Mouse (Mus musculus): Measurements from ENCODE around the gene Gpr152. TPM values are rescaled to one million over a fixed set of nuclear protein-coding genes. Genes with fewer than 3 reads are reported as not detected.

Gpr152 gene
- total RNA-seq, 2 experiments from 2014 or later = not detected

DNA sequence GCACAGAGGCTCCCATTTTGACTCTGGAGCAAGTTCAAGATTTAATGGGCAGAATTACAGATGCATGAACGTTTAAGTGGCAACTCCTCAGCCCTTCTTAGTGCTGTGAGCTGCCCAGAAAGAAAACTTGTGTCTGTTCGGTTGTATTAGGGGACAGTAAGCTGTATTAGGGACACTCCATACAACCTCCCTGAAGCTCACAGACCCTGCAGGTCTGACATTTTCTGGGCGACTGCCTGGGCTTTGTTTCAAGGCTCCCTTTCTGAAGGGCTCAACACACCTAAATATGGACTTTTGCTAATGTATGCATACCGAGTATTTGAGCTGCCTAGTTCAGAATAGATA is 23.9 kb downstream of the Gpr152 start:
- intact Hi-C loops (cut with DNase I) = loop anchor here (2.0 to 5.0 kb wide), 2 partner anchors 15 to 34 kb away; partner anchors contain the start of gene Coro1b
- no peak for DNase-seq

DNA sequence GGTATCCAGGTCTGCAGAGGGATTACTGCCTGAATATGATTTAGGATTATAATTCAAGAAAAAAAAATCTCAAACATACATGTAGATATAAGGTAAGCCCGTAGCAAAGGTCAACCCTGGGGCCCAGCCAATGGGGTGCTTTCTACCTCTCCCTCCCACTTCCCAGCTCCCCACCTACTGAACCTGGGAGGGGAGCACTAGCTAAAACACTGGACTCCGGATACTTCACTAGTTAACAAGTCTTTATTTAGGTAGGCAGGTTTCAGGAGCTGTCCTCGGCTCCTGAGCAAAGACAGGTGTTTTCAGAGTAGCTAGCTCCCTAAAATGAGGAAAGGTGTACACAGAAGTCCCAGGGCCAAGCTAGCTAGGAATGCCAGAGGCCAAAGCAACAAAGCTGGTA is 24.5 kb downstream of the Gpr152 start:
- intact Hi-C loops (cut with DNase I) = loop anchor here (5.0 kb wide), 1 partner anchor 33 kb away; no protein-coding TSS in a partner anchor

DNA sequence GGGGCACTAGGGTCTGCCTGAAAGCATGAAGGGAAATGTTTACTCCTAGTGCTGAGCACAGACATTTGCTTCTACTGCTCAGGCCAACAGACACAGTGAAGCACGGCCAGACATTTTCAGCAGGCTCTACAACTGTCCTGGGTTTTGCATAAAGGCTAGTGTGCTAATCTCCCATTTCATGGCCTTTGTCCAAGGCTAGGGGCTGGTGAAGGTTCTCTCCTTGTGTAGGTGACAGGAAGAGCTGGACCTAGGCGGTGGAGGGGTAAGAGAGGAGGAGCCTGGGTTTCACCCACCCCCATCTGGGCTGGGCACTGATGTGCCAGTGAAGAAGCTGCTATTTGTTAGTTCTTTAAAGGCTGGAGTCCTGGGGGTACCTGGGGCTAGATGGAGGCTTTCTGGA is 25.1 kb downstream of the Gpr152 start:
- intact Hi-C loops (cut with DNase I) = loop anchor here (5.0 kb wide), 1 partner anchor 33 kb away; no protein-coding TSS in a partner anchor
- DNase-seq = no peak

More for the DNA sequence above, 24.5 kb downstream of the Gpr152 start:
- no peak for DNase-seq

DNA sequence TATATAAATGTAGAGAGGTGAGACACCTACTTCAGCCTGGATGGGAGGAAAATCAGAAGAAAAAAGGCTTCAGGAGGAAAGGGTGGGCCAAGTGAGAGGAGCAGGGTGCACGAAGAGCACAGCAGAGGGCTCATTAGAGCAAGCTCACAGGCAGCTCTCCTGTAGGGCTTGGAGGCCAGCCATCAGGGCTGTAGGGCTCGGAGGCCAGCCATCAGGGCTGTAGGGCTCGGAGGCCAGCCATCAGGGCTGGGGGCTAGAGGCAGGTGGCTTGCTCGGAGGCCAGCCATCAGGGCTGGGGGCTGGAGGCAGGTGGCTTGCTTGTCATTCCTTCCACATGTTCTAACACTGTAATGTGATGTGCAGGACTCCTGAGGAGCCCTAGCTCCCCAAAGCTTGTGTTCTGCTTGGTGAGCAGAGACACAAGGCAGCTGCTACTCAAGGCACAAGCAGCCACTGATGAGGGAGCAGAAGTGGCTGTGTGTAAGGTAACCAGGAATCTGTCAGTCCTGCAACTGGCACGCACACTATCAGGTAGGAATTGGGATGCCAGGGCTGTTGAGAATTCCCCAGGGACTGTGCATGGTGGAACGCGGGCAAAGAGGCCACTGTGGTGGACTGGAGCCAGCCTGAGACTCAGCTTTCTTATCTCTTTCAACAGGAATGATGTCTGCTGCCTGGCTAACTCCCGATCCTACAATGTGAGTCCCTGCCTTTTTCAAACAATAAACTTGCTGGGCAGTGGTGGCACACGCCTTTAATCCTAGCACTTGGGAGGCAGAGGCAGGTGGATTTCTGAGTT is 27.3 kb downstream of the Gpr152 start:
- intact Hi-C loops (cut with DNase I) = no loop called here
- peak in 1 of 2 experiments; percentile 57 for DNase-seq

DNA sequence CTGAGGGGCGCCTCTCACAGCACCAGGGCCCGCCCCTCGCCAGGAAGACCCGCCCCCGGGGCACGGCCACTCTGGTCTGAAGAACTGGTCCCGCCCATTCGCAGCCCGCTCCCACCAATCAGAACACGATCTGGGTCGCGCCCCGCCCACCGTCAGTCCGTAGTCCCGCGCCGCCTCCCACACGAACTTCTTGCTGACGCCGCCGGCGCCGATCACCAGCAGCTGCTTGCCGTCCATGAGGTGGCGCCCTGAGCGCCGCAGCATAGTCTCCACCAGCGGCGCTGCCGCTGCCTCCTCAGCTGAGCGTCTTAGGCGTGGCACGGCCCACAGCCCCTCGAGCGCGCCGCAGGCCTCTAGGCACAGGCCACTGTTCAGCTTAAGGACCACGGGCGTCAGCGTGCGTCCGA is 29.8 kb downstream of the Gpr152 start:
- intact Hi-C loops (cut with DNase I) = no loop called here
- DNase-seq = peak; percentile 99 to 100

DNA sequence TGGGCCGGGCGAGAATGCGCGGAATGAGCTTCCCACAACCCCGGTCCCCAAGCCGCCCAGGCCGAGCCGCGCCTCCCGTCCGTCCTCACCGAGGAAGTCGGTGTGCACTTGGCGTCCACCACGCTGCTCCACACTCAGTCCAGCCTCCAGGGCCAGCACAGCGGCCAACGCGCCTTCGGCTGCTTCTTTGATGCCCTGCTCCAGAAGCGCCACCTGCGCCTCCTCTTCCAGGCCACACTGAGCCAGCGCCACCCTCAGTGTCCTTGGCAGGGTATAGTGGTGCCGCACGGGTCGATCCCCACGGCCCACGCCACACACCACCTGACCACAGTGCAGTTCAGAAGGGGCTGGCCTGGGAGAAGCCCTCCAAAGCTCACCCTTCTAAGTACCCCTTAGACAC is 30.2 kb downstream of the Gpr152 start:
- intact Hi-C loops (cut with DNase I) = loop anchor here (5.0 kb wide), 1 partner anchor 57 kb away; no protein-coding TSS in a partner anchor
- no peak for DNase-seq

DNA sequence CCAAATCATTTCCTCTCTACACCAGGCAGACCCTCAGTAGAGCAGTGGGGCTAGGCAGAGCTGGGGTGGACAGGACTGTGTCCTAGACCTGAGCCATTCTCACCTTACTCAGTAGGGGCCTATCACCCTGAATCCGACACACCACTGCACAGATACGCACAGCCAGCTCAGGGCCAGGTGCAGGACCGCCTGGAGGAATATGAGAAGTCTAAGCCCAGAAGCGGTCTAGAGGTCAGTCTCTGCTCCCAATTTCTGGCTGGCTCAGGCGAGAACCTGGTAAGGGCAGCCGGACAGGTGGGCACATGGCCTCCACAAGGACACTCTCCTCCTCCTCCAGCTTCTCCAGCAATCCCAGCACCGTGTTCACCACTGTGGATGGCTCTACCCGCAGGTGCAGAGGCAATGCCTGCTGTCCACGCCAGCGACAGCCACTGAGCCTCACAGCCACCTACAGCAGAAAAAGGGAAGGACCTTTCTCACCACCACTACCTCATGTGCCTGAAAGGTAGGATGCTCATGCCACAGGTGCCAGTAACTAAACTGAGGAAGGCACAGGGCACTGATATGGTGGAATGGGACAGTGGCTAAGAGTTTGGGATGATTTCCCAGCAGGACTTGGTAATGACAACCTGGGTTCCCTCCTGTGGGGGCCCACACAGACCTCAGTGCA is 31.3 kb downstream of the Gpr152 start:
- intact Hi-C loops (cut with DNase I) = loop anchor here (1.0 to 5.0 kb wide), 2 partner anchors 17 to 56 kb away; no protein-coding TSS in a partner anchor

DNA sequence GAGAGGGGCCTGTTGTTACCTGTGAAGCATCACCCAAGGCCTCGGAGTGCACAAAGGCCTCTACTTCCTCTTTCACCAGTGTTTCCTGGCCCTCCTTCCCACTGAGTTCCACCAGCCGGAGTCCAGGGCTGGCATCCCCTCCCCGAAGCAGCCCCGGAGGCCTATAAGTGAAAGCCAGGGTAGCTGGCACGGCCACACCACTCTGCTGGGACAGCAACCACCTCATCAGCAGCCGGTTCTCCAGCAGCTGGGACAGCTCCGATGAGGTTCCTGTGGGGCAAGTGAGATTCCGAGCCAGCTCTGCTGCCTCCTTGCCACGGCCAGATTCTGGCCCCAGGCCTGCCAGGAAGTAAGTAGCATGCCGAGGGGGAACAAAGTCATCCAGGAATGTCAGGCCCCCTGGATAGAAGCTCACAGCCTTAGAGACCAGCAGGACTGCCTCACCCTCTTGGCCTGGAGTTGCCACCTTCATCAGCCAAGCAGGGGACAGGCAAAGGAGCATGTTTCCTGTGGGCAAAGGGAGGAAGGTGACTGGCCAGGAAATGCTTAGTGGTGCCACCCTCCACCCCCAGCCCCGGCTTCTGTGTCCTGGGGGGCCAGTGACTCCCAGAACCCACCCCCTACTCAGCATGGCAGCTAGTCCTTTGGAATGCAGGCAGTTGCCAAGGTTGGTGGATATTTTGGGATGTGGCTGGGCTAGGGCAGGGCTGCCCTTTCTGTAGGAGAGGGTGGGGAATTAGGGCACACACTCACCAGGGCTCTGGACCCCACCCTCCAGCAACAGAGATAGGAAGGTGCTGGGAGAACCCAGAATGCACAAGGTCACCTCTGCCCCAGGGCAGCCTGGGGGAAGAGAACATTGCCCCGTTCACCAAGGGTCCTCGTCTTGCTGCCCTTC is 32.1 kb downstream of the Gpr152 start:
- DNase-seq = peak in 1 of 2 experiments; percentile 66
- intact Hi-C loops (cut with DNase I) = loop anchor here (1.0 to 5.0 kb wide), 2 partner anchors 17 to 56 kb away; no protein-coding TSS in a partner anchor

More for the DNA sequence above, 31.3 kb downstream of the Gpr152 start:
- no peak for DNase-seq

DNA sequence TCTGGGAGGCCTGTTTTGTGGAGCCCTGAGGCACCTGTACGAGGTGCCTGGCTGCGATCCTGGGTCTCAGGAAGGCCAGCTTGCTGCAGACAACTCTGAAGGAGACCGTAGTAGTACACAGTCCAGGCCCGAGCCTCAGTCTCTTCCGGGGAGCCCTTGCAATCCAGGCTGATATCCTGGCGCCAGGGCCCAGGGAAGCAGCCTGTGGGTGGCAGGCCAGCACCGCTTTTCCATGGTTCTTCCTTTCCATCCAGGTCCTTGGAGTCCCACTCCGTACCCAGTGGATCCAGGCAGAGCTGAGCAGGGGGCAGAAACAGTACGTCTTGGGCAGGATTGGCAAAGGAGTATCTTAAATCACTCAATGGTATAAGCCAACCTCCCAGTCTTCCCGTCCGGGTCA is 33.3 kb downstream of the Gpr152 start:
- intact Hi-C loops (cut with DNase I) = loop anchor here (5.0 kb wide), 1 partner anchor 54 kb away; no protein-coding TSS in a partner anchor
- no peak for DNase-seq

DNA sequence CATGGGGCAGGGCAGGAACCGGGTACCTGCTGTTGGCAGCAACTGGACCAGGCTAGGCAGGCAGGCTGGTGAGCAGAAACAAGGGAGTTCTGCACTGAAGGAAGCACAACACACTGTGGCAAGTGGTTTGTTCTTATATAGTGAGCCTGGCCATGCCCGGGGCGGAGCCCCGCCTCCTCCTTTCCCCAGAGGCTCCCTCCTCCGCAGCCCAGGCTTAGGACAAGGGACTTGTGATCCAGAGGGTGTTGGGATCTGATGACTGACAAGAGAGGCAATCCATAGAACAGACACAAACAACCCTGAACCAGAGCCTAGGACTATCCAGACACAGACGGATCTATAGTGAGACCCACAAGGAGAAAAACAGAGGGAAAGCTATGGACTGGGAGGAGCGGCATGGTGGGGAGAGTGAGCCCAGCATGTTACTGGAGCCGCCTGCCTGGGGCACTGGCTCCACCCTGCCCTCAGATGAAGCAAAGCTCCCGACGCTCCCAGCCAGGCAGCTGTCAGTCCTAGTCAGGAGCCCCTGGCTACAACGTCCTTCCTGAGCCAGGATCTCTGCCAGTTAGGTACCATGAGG is 35.9 kb downstream of the Gpr152 start, which contains the start of gene Carns1:
Carns1 (minus strand) TSS at position 112 of the 580 bp plus-strand sequence.
- intact Hi-C loops (cut with DNase I) = no loop called here

DNA sequence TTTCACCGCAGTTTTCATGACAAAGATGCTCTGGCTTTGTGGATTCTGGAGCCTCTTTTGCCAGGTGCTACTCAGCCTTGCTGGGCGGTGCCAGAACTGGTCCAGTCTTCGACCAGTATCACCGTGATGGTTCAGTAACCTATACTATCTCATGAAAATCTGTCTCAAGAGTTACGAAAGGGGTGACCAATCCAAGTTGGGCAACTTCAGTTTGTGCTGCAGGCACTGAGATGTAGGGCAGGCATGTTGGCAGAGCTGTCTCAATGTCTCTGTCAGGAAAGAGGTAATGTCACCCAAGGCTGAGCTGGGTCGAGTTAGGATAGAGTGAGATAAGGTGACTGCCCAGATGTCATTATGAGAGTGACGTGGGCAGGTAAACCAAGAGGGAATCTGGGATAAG is 40.8 kb downstream of the Gpr152 start:
- intact Hi-C loops (cut with DNase I) = no loop called here
- no peak for DNase-seq

More for the DNA sequence above, 35.9 kb downstream of the Gpr152 start, which contains the start of gene Carns1:
- DNase-seq = peak; percentile 55 to 70

DNA sequence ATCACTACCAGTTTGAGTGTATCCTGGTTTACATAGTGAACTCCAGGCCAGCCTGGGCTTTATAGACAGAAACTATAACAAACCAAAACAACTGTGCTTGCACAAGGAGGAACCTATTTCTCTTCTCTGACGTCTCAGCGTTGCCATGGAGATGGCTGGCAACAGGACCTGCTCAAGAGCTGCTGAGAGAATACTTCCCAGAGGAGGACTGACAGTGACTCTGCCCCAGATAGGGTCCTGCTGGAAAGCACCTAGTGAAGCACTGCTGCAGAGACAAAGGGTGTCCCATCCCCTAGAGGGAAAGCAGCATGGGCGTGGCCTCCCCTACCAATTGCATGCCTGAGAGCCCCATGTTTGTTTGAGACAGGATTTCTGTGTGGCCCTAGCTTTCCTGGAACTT is 42.3 kb downstream of the Gpr152 start:
- intact Hi-C loops (cut with DNase I) = no loop called here
- DNase-seq = peak; percentile 45 to 59

DNA sequence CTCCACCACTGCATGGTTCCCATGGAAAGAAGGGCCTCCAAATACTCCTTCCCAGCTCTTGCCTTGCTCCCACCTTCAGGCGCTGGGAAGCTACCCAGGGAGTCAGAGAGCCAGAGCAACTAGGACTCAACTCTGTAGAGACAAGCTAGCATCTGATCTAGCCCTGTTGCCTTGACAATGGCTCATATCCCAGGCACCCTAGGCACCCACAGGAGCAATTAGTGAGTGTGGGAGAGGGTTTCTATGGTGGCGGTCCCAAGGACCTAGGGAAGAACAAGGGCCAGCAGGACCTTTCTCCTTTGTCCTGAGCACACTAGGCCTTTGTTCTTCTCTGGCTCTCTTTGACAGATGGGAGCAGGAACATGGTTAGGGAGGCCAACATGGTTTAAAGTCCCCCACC is 44.1 kb downstream of the Gpr152 start:
- intact Hi-C loops (cut with DNase I) = no loop called here
- no peak for DNase-seq

DNA sequence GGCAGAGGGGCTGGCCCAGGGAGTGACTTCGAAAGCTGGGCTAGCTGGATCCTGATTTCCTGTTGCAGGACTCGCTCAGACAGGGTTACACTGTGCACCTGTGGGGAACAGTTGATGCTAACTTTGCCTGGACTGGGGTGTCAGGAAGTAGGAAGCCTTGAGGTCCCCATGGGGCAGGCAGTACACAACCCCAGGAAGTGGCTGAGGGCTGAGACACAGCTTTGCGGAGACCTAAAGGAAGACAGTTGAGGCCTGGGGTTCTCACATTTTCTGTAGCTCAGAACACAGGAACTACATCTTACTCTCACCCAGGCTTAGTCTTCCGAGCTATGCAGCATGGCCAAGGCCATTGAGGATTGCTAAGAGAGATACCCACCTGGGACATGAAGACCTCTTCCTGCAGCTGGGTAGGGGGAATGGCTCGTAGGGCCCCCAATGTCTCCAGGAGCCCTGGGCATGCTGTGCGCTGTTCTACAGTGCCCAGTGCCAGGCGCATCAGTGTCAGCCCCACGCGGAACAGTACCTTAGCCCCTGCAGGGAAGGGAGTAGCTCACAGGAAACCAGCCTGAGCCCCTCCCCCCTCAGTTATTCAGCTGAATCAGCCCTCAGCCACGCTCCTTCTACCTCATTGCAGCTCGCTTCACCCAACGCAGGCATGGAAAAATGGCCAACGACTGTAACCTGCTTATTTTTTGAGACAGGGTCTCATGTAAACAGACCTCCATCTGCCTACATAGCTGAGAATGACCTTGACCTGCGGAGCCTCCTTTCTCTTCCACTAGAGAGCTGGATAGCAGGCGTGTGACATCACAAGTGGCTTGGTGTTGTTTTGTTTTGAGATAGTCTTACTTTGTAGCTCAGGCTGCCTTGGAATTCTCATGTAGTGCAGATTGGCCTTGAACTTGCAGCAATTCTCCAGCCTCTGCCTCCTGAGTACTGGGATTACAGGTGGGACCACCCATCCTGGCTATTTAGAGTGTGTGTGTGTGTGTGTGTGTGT is 45.7 kb downstream of the Gpr152 start:
- intact Hi-C loops (cut with DNase I) = no loop called here
- DNase-seq = no peak

DNA sequence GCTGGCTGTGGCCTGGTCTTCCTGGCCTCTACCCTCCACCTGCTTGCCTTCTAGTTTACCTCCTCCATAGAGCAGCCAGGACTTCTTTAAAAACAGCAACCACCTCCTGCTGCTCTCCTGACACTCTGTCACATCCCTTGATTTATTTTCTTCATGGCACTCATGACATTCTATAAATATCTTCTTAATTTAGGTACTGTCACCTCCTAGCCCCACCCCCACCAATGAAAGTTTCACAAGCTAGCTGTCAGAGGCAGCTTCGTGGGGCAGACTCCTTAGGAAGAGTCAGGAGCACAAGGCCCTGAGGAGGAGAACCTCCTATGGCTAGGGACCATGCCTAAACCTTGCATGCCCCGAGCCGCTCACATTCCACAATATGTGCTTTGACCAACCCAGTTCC is 47.7 kb downstream of the Gpr152 start:
- intact Hi-C loops (cut with DNase I) = no loop called here
- DNase-seq = no peak

DNA sequence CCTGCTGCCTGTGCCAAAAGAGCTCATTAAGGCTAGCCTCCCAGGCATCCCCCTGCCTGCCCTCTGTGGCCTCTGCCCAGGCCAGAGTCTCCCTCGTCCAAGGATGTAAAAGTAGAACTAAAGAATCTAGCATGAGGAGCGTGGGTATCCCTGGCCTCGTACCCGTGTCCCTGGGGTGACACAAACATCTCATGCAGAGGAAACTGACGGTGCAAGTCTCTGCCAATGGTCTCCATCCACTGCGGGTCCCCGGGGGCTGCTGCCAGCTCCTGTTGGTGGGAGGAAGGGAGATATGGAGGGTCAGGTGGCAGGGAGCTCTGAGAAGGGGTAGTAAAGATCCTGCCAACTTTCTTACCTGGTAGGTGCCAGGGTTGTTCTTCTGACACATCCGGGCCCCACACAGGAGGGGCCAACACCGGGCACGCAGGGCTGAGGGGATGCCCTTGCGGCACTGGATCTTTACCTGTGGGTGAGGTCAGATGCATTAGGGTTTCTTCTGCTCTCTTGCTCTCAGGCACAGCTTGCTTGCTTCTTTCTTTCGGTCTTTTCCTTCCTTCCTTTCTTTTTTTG is 49.5 kb downstream of the Gpr152 start:
- intact Hi-C loops (cut with DNase I) = no loop called here

DNA sequence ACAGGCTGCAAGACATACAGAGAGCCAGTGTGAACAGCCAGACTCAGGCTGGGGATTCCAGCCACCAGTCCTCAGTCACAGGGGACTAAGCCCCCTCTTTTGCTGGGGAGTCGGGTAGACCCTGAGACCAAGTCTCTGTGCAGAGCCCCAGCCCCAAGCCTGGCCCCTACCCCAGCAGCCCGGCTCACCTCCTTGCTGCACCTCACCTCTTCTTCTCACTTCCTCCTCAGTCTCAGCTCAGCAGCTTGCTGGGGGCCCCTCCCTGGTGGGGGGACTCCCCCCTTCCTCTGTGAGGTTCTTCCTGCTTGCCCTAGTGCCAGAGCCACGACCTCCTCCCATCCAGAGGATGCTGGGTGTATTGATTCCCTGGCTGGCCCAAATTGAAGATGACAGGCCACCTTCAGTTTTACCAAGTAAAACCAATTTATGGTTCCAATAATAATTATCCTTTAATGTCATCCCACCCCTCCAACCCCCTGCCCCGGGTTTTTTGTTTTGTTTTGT is 51.3 kb downstream of the Gpr152 start, which contains the start of gene Tbc1d10c:
Tbc1d10c (minus strand) TSS at position 454 of the 504 bp plus-strand sequence.
- intact Hi-C loops (cut with DNase I) = no loop called here
- DNase-seq = no peak

More for the DNA sequence above, 49.5 kb downstream of the Gpr152 start:
- DNase-seq = no peak

Measured in heart, postnatal 14 days (tissue).